Mouse (Mus musculus): ENCODE measurements around the gene Lrrc4c.

Lrrc4c gene

GRCm38 (mm10) chr2:97478175-97478924 is 1160.4 kb downstream of the Lrrc4c start:
- DNase-seq (ENCODE audit: low read depth), result no peak

GRCm38 (mm10) chr2:97478925-97479298 is 1160.9 kb downstream of the Lrrc4c start:
- DNase-seq (ENCODE audit: low read depth), result no peak

GRCm38 (mm10) chr2:97484990-97485389 is 1167.0 kb downstream of the Lrrc4c start:
- DNase-seq (ENCODE audit: low read depth), result no peak

GRCm38 (mm10) chr2:97485609-97486008 is 1167.6 kb downstream of the Lrrc4c start:
- DNase-seq (ENCODE audit: low read depth), result no peak

GRCm38 (mm10) chr2:97487567-97487966 is 1169.6 kb downstream of the Lrrc4c start:
- no peak for DNase-seq (ENCODE audit: low read depth)

- DNase-seq (ENCODE audit: low read depth), result no peak
Observed at GRCm38 (mm10) chr2:97497069-97497468, 1179.1 kb downstream of the Lrrc4c start.

- DNase-seq (ENCODE audit: low read depth), result no peak
Observed at GRCm38 (mm10) chr2:97502501-97502900, 1184.5 kb downstream of the Lrrc4c start.

GRCm38 (mm10) chr2:97504902-97505301 is 1186.9 kb downstream of the Lrrc4c start:
- DNase-seq (ENCODE audit: low read depth), result no peak

GRCm38 (mm10) chr2:97524256-97524922 is 1206.4 kb downstream of the Lrrc4c start:
- DNase-seq (ENCODE audit: low read depth), result no peak

- DNase-seq (ENCODE audit: low read depth), result no peak
Observed at GRCm38 (mm10) chr2:97525107-97525506, 1207.1 kb downstream of the Lrrc4c start.

GRCm38 (mm10) chr2:97530622-97531021 is 1212.7 kb downstream of the Lrrc4c start:
- no peak for DNase-seq (ENCODE audit: low read depth)

GRCm38 (mm10) chr2:97543691-97544672 is 1226.0 kb downstream of the Lrrc4c start:
- DNase-seq (ENCODE audit: low read depth), result no peak

- no peak for DNase-seq (ENCODE audit: low read depth)
Observed at GRCm38 (mm10) chr2:97544673-97545071, 1226.7 kb downstream of the Lrrc4c start.

- no peak for DNase-seq (ENCODE audit: low read depth)
Observed at GRCm38 (mm10) chr2:97545946-97546345, 1228.0 kb downstream of the Lrrc4c start.

GRCm38 (mm10) chr2:97564509-97564908 is 1246.5 kb downstream of the Lrrc4c start:
- no peak for DNase-seq (ENCODE audit: low read depth)

- DNase-seq (ENCODE audit: low read depth), result no peak
Observed at GRCm38 (mm10) chr2:97568954-97569353, 1251.0 kb downstream of the Lrrc4c start.

- DNase-seq (ENCODE audit: low read depth), result no peak
Observed at GRCm38 (mm10) chr2:97574921-97575320, 1257.0 kb downstream of the Lrrc4c start.

GRCm38 (mm10) chr2:97581132-97581531 is 1263.2 kb downstream of the Lrrc4c start:
- no peak for DNase-seq (ENCODE audit: low read depth)

GRCm38 (mm10) chr2:97586322-97586721 is 1268.4 kb downstream of the Lrrc4c start:
- DNase-seq (ENCODE audit: low read depth), result no peak

GRCm38 (mm10) chr2:97590563-97590962 is 1272.6 kb downstream of the Lrrc4c start:
- DNase-seq (ENCODE audit: low read depth), result no peak

- no peak for DNase-seq (ENCODE audit: low read depth)
Observed at GRCm38 (mm10) chr2:97604182-97604581, 1286.2 kb downstream of the Lrrc4c start.

- DNase-seq (ENCODE audit: low read depth), result no peak
Observed at GRCm38 (mm10) chr2:97604688-97605215, 1286.8 kb downstream of the Lrrc4c start.

Measured in c-Kit-positive CD71-positive TER-119-negative erythroid progenitor cells, embryonic 14.5 days (primary cell).